ENCODE assay signal across 18 mouse cellular contexts in genomic region chr3:35510314-35510713, GRCm38 (mm10).
DNase-seq lines count a peak whose midpoint lies in the region; ATAC-seq and TF ChIP-seq lines count a peak whose summit lies in the region.
"Had no signal": no experiment of that assay in that cellular context is flagged by ENCODE, and none has a peak within 500 bp of the region (broad histone marks: within the 10 kb centered on the region; RNA-seq: fewer than 3 reads in every experiment).

No protein-coding gene starts in this region.

- H3K4me3 ChIP-seq in CH12.LX (replicated peaks in 1 of 3; ENCODE audit: low read depth in 2 of 3, low read length in 2 of 3, poor library complexity in 1 of 3): no peak overlapping the region
- no peak overlapping the region for H3K4me3 ChIP-seq in lung, postnatal 0 days (ENCODE audit: low read depth, low read length)

- TF ChIP-seq EP300 in CH12.LX (IDR thresholded peaks at IDR 0.05; ENCODE audit: low read length): no peak
- no peak for TF ChIP-seq EP300 in lung, postnatal 0 days (IDR thresholded peaks at IDR 0.05)

- WGBS in lung, postnatal 0 days: 38% methylated on average over 1 of the region's 1 CpGs

- no peak overlapping the region for H3K27ac ChIP-seq in CH12.LX (ENCODE audit: insufficient read depth, low read depth)
- no peak overlapping the region for H3K27ac ChIP-seq in lung, postnatal 0 days (ENCODE audit: low read length)

- DNase-seq in CH12.LX (ENCODE audit: extremely low read depth): no peak
- DNase-seq in lung, postnatal 0 days (ENCODE audit: low spot score): no peak
- DNase-seq: adrenal gland, adult 2 months; adrenal gland, adult 8-10 months; adrenal gland, postnatal 10 days; adrenal gland, postnatal 14 days; adrenal gland, postnatal 25 days; adrenal gland, postnatal 36 days; B cell, adult 2 months; cerebellum, adult 11 months; cerebellum, adult 11-12 months; cerebellum, adult 18-20 months; cerebellum, adult 2 months; cerebellum, adult 8-10 months had no signal

- H3K36me3 ChIP-seq in CH12.LX (replicated peaks in 1 of 2; ENCODE audit: control insufficient read depth in 1 of 2, insufficient read depth in 1 of 2, low read length in 1 of 2): no peaks in the 10 kb centered on the region
- no peaks in the 10 kb centered on the region for H3K36me3 ChIP-seq in lung, postnatal 0 days (ENCODE audit: insufficient read depth, low read length)
- H3K36me3 ChIP-seq: G1E had no signal

- H3K9ac ChIP-seq in CH12.LX (ENCODE audit: insufficient read depth, low read depth): no peak overlapping the region
- no peak overlapping the region for H3K9ac ChIP-seq in lung, postnatal 0 days (replicated peaks; ENCODE audit: low read depth)

- peaks cover 7 to 16% of the 10 kb centered on the region in 2 experiments for H3K4me1 ChIP-seq in CH12.LX (ENCODE audit: control insufficient read depth in 1 of 2, insufficient read depth in 2 of 2)
- no peaks in the 10 kb centered on the region for H3K4me1 ChIP-seq in lung, postnatal 0 days (ENCODE audit: insufficient read depth, low read depth, low read length)

- TF ChIP-seq CTCF in CH12.LX (conservative IDR thresholded peaks at IDR 0.05 in 1 of 2, IDR thresholded peaks at IDR 0.05 in 1 of 2; ENCODE audit: low read depth in 2 of 2, low read length in 2 of 2): no peak
- TF ChIP-seq CTCF in lung, postnatal 0 days (IDR thresholded peaks at IDR 0.05): no peak

- dilution Hi-C loops in CH12.LX (cut with MboI; ENCODE audit: extremely low pct_ligation_motif_present, extremely low pct_unique_long_range_greater_than_20kb, low sequenced_read_pairs): no loop called here

- no peak for ATAC-seq in lung, postnatal 0 days
- ATAC-seq: activated CD4-positive, CD25-positive, alpha-beta regulatory T cell, adult 4 months; CD4-positive, CD25-positive, alpha-beta regulatory T cell, adult 4 months; Patski had no signal

- in situ Hi-C loops in CH12.LX (cut with MboI; ENCODE audit: low pct_ligation_motif_present, low pct_unique_long_range_greater_than_20kb, low sequenced_read_pairs): no loop called here

- H3K9me3 ChIP-seq in CH12.LX (replicated peaks; ENCODE audit: low read length): no peaks in the 10 kb centered on the region
- no peaks in the 10 kb centered on the region for H3K9me3 ChIP-seq in lung, postnatal 0 days (ENCODE audit: low read length)
- H3K9me3 ChIP-seq: G1E had no signal

- H3K4me2 ChIP-seq in CH12.LX (ENCODE audit: insufficient read depth, low read depth, poor library complexity, severe bottlenecking): peak overlapping the region; percentile 4; the same call in 1 of the 2 replicates
- H3K4me2 ChIP-seq in lung, postnatal 0 days (replicated peaks; ENCODE audit: low read depth, low read length): no peak overlapping the region

- H3K27me3 ChIP-seq in CH12.LX (replicated peaks): no peaks in the 10 kb centered on the region
- H3K27me3 ChIP-seq in lung, postnatal 0 days (replicated peaks; ENCODE audit: insufficient read depth, low read length): no peaks in the 10 kb centered on the region

- TF ChIP-seq RAD21 in CH12.LX (IDR thresholded peaks at IDR 0.05; ENCODE audit: low read depth, low read length): no peak

- TF ChIP-seq POLR2A in CH12.LX (IDR thresholded peaks at IDR 0.05; ENCODE audit: low read depth, low read length): no peak

- H3K79me2 ChIP-seq in CH12.LX (replicated peaks; ENCODE audit: control insufficient read depth, extremely low read depth, insufficient read depth, poor library complexity, severe bottlenecking): no peaks in the 10 kb centered on the region

TF ChIP-seq in CH12.LX, 34 proteins besides CTCF, POLR2A, EP300 and RAD21:
- TF ChIP-seq HCFC1 (IDR thresholded peaks at IDR 0.05; ENCODE audit: low read depth, low read length): no peak
- no peak for TF ChIP-seq RCOR1 (conservative IDR thresholded peaks at IDR 0.05; ENCODE audit: low read depth, low read length)
- TF ChIP-seq NRF1 (IDR thresholded peaks at IDR 0.05; ENCODE audit: low read depth, low read length): no peak
- TF ChIP-seq GABPA (IDR thresholded peaks at IDR 0.05; ENCODE audit: insufficient replicate concordance, low read depth, low read length): no peak
- TF ChIP-seq BHLHE40 (IDR thresholded peaks at IDR 0.05; ENCODE audit: low read depth, low read length): 0 out of 2 replicates have a peak, but pooled peaks have one; percentile 40
- TF ChIP-seq TBP (conservative IDR thresholded peaks at IDR 0.05; ENCODE audit: low read depth, low read length): no peak
- TF ChIP-seq JUND (conservative IDR thresholded peaks at IDR 0.05; ENCODE audit: low read depth, low read length): peak; percentile 79
- peak; percentile 46; the same call in 1 of the 2 replicates for TF ChIP-seq JUN (IDR thresholded peaks at IDR 0.05; ENCODE audit: insufficient read depth, low read depth, low read length)
- no peak for TF ChIP-seq PAX5 (IDR thresholded peaks at IDR 0.05; ENCODE audit: low read length)
- TF ChIP-seq IRF4 (IDR thresholded peaks at IDR 0.05; ENCODE audit: low read depth, low read length): peak; percentile 78
- no peak for TF ChIP-seq NELFE (IDR thresholded peaks at IDR 0.05; ENCODE audit: low read depth, low read length)
- no peak for TF ChIP-seq MEF2A (IDR thresholded peaks at IDR 0.05; ENCODE audit: borderline replicate concordance, low read depth, low read length)
